Mouse (Mus musculus) spleen, adult 2 months (tissue): ENCODE measurements around the gene Cacna2d3.

Experiments
- CTCF ChIP-seq: fragments of 200-500 bp; IDR thresholded peaks from 2 replicates; pipeline ENCODE4 v1.5.1; 2011; ENCODE audit warnings: mild to moderate bottlenecking, inconsistent platforms; ENCODE audit not compliant: insufficient read depth, insufficient read length, insufficient replicate concordance; ENCODE audit errors: extremely low read depth
- POLR2A ChIP-seq: fragments of 200-500 bp; IDR thresholded peaks from 2 replicates; pipeline ENCODE4 v1.6.1; 2011; ENCODE audit warnings: low read depth, low read length, inconsistent platforms

GRCm38 (mm10) chr14:29722386-29723221 is 940 bp upstream of the Cacna2d3 start:
- TF ChIP-seq POLR2A (no peak), CTCF (no peak)
